Mouse (Mus musculus) spleen, postnatal 10 days (tissue): Measurements from ENCODE around the gene Nit1.
"Not testable (repeated sequence)": the region's sequence is repeated elsewhere in the genome, so short reads cannot be mapped to it uniquely, and the experiment has no call there.

Experiments
- DNase-seq, 2 experiments: peaks; one replicate each; pipeline ENCODE4 v3.0.0; 2021 to 2022; ENCODE audit warnings: low spot score in 2 of 2

Gene Nit1

DNA sequence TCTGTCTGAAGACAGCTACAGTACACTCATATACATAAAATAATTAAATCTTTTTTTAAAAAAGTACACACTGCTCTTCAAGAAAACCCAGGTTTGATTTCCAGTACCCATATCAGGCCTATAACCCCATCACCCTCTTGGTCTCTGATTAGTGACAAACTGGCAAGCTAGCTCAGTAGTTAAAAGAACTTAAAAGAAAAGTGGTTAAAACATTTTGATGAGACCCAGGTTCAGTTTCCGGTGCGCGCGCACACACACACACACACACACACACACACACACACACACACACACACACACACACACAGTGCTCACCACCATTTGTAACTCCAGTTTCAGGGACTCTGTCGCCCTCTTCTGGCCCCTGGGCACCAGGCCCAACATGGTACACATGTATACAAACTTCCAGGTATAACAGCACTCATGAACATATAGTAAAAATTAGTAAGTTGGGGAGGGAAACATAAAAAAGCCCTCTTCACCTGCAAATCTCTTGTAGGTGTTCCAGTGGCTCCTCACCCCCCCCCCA is 10.4 kb upstream of the Nit1 start:
- peak in 1 of 2 experiments; percentile 65 for DNase-seq

DNA sequence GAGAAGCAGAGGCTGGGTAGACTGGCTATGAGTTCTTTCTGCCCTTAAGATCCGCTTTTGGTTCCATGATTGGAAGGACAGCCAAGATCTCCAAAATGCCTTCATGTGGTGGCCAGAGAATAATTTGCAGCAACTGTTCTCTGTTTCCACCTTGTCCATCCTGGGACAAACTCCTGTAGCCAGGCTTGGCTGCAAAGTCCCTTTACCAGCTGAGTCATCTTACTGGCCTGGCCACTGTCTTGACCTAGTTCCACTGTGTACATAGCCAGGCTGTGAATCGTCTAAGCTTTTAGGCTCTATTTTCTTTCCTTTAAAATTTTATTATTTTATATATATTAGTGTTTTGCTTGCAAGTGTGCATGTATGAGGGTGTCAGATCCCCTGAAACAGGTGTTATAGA is 3.8 kb upstream of the Nit1 start:
- DNase-seq: no peak

DNA sequence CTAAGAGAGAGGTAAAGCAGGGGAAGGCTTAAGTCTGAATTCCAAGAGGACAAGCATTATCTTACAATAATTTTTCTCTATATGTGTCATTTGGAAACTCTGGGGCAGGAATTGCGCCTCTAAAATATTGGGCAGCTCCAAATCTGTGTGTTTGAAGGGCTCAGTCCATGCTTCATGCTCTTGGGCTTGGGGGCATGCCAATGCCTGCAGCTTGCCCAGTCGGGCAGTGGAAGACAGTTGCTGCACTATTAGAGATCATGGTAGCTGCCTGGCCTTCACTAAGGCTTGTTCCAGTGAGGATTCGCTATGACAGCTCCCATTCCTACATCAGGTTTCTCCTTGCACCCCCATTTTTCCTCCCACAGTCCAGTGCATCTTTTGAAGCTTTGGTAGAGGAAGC is 3.2 kb upstream of the Nit1 start:
- DNase-seq: no peak

DNA sequence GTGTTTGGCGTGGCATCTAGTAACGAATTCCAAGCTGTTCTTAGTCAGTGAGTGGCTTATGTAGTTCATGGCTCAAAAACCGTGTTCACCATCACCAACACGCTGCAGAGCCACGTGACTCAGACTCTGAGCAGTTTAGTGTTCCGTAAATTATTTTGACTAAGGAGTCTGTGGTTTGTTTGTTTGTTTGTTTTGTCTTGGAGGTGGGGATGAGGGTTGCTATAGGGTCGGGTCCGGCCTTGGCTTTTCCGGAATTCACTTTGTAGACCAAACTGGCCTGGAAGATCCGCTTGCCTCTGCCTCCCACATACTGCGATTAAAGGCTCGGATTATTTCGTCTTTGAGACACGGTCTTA is 627 bp upstream of the Nit1 start:
- DNase-seq: no peak

DNA sequence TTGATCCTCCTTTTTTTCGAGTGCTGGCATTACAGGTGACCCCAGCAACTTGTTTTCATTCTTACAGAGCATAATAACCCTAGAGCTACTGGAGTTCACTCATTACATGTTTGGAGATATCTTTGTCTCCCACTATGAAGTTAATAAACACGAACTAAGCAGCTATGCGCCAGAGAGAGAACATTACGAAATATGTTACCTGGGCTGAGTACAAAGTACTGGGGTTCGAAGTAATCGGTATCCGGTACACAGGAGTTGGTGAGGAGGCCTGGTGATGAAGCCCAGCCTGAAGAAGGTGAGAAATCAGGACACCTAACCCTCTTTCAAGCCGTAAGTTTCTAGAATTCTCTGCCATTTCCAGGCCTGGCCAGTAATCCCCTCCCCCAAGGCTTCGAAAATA is 731 bp downstream of the Nit1 start:
- no peak for DNase-seq

DNA sequence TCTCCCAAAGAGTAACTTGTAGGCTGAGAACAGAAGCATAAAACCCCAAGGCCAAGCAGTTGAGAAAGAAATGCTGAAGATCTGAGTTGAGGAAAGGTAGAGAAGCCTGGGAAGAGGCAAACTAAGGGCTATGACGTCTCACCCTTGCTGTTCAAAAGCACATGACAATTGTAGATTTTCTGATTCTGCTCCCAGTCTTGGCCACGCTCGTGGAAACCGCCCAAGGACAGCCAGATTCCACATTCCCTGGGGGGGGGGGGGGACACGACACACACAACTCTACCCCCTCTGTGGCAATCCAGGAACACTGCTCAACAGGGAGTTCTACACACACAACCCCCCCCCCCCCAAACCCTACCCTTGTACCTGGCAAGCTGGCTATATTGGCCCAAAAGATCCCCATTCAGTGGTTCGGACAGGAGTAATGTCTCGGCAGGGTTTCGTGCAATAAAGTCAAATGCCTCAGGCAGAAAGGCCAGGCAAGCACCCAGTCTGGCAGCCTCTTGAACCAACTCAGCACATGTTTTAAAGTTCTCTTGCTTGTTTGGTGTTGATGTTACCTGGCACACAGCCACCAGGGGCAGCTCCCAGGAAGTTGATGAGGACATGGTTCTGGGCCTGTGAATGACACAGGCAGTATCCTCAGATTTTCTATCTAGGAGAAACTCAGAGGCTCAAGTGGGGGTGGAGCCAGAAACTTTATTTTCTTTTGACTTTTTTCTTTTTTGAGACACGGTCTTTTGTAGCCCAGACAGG is 1.3 kb downstream of the Nit1 start:
- DNase-seq: peak in 1 of 2 experiments; percentile 32

DNA sequence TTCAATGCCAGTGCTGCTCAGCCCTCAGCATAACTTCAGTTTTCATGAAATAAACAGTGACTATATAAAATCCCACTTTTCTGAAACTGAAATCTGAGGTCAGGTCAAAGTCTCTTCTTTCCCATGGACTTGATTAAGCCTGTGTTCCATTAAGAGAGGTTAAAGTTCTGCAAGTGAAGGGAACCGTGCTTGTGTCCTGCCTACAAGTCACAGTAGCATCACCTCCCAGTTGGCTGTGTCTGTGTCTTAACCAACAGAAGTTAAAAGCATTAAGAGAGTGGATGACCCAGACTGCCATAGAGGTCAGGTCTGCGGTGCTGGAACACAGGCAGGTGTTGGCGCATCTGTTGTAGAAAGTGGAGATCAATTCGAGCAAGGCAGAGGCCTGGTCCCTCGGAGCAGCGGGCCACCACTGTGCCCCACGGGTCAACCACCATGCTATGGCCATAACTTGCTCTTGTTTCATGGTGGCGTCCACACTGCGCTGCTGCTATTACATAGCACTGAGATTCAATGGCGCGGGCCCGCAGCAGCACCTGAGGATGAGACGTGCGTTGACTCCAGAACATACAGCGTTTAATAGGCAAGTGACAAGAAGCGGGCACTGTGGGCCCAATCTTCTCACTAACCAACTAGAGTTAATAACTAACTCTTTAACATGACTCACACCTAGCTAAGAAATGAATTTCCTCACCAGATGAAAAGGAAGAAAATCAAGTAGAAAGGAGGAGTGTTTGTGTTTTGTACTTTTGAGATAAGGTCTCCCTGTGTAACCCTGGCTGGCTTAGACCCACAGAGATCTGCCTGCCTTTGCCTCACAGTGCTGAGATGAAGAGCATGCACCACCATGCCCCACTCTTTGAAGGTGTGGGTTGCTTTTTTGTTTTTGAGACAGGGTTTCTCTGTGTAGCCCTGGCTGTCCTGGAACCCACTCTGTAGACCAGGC is 2.9 kb downstream of the Nit1 start:
- DNase-seq: no peak

DNA sequence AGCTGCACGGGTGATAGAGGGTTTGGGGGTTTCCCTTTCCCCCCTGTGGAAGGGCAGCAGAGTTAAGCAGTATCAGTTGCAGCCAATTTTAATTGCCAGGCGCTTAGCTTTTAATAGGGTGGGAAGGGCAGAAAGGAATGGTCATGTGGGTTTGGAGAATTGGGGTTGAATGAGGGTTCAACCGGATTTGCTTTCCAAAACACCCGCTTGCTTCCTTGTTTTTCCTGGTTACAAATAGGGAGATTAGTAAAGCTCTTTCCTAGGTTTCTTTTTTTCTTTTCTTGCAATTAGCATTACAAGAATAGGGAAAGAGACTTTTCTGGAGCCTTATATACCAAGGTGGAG is 15.3 kb downstream of the Nit1 start:
- DNase-seq: no peak

GRCm38 (mm10) chr1:171329433-171330215 is 15.8 kb downstream of the Nit1 start:
- DNase-seq: peak; percentile 46 to 47

GRCm38 (mm10) chr1:171328839-171329432 is 16.5 kb downstream of the Nit1 start, which contains the start of gene Dedd:
TSS of gene Dedd (plus strand) at chr1:171329145.
- DNase-seq: peak; percentile 90 to 94

DNA sequence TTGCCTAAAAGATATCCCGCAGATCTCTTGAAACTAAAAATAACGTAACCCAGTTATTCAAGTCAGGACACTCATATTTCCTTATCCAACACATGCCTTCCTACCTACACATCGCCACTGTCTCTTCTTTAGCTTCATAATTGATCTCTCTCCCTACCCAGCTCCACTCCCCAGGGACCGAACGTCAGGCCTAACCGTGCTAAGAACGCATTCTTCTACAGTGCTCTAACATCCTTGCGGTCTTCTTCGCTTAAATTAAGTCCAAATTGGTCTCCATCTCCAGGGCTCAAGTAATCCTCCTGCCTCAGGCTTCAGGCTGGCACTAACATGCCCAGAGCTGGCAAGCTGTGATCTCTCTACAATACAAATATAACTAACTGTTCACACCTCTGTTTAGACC is 17.2 kb downstream of the Nit1 start:
- peak in 1 of 2 experiments; percentile 36 for DNase-seq

DNA sequence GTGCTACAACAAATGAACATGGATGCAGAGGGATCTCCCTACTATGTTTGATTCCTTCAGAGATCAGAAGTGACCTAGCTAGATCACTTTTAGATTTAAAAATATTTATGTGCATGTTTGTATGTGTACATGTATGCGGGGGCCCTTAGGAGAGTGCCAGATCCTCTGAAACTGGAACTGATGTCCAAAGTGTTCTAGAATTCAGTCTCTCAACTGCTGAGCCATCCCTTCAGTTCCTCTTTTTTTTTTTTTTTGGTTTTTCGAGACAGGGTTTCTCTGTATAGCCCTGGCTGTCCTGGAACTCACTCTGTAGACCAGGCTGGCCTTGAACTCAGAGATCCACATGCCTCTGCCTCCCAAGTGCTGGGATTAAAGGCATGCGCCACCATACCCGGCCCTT is 18.9 kb downstream of the Nit1 start:
- not testable (repeated sequence) for DNase-seq

DNA sequence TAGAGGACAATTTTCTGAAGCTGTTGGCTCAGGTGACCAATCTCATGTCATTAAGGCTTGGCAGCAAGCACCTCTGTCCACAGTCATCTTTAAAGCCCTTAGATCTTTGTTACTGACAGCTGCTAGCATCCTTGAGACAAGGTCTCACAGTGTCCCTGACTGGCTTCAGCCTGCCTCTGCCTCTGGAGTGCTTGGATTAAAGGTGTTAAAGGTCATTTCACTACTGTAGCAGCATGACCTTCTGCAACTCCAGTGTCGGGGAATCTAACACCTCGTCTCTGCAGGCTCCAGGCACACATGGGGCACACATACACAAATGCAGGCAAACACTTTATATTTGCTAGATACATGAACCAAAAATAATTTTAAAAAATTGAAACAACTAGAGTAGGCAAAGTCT is 19.9 kb downstream of the Nit1 start:
- no peak for DNase-seq

- no peak for DNase-seq
These were observed 23.4 kb downstream of the Nit1 start for GRCm38 (mm10) chr1:171322012-171322411.

DNA sequence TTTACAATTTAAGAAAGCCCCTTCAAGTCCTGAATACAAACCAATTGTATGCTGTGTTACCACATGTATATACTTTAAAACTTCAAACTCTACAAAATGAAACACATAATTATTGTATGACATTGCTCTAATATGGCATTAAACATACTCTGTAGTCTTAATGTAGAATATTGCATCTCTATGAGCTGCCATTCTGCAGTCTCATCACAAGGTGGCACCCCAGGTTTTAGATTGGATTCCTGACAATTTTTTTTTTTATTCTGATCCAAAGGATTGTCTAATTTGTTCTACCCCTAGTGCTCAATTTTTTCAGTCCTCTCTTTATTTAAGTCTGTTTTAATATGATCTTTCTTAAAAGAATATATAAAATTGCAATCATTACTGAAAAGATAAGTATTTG is 24.0 kb downstream of the Nit1 start:
- DNase-seq: peak in 1 of 2 experiments; percentile 48

GRCm38 (mm10) chr1:171320151-171320550 is 25.3 kb downstream of the Nit1 start:
- no peak for DNase-seq

DNA sequence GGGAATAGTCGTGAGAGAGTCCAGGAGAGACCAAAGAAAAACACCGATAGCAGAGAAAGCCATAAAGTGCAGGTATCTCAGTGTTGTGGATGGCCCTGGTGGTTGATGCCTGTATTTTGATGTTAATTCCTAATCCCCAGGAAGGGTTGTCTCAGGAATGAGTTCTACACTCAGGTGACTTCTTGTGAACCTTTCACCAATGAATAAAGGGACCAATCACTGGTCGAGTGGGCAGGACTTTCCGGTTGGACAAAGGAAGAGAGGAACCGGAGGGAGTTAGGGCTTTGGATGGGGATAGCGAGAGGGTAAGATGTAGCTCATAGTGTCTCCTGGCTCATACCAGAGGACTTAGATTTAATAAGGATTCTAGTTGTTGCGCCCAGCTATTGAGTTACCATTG is 25.7 kb downstream of the Nit1 start:
- no peak for DNase-seq

- no peak for DNase-seq
These were observed 36.1 kb downstream of the Nit1 start for GRCm38 (mm10) chr1:171309321-171309720.

GRCm38 (mm10) chr1:171306157-171306556 is 39.3 kb downstream of the Nit1 start:
- DNase-seq: not testable (repeated sequence)

DNA sequence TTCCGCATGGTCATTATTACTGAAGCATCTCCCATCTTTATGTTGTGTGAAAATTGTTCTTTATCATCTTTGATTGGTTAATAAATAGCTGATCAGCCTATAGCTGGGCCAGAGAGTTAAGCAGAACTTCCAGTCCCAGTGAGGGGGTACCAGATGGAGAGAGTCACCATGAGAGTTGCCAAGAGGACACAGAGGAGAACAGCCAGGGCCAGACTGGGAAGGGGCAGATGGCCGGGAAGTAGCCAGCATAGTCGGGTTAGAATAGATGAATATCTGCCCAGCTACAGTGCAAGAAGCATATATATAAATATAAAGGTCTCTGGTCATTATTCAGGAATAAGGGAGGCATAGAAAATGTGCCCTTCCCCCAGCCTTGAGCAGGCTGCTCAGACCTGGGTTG is 47.2 kb downstream of the Nit1 start:
- no peak for DNase-seq

- no peak for DNase-seq
These were observed 50.4 kb downstream of the Nit1 start for GRCm38 (mm10) chr1:171295063-171295402.
